Mouse (Mus musculus) forebrain, postnatal 0 days (tissue): ENCODE results near the gene Dnaaf1. TPM values are rescaled to one million over a fixed set of nuclear protein-coding genes. Genes with fewer than 3 reads are reported as not detected.

ENCODE experiments used
- ATAC-seq: fragments of 200-750 bp; cut with Nextera tagmentation; 2 replicates; pipeline ENCODE4 v1.8.0; 2017; ENCODE audit warnings: mild to moderate bottlenecking, moderate library complexity
- DNase-seq: peaks from one replicate; pipeline ENCODE4 v3.0.0-alpha.2; 2015
- H3K27ac ChIP-seq: fragments of 300-500 bp; sonication (generic); 2 replicates; pipeline ENCODE4 v1.5.1; 2014; ENCODE audit warnings: low read depth, mild to moderate bottlenecking, antibody characterized with exemption, low read length, moderate library complexity, mixed read lengths
- H3K27me3 ChIP-seq: fragments of 300-500 bp; sonication (generic); 2 replicates; pipeline ENCODE4 v1.6.1; 2014; ENCODE audit warnings: mild to moderate bottlenecking, low read length, mixed read lengths; ENCODE audit not compliant: insufficient read depth
- H3K36me3 ChIP-seq: fragments of 300-500 bp; sonication (generic); 2 replicates; pipeline ENCODE4 v1.6.1; 2014; ENCODE audit warnings: mild to moderate bottlenecking, moderate library complexity; ENCODE audit not compliant: insufficient read depth
- H3K4me1 ChIP-seq: fragments of 300-500 bp; sonication (generic); 2 replicates; pipeline ENCODE4 v1.6.1; 2014; ENCODE audit warnings: antibody characterized with exemption; ENCODE audit not compliant: insufficient read depth
- H3K4me2 ChIP-seq: fragments of 300-500 bp; sonication (generic); 2 replicates; pipeline ENCODE4 v1.6.1; 2014; ENCODE audit warnings: low read depth, mild to moderate bottlenecking, moderate library complexity
- H3K4me3 ChIP-seq: fragments of 300-500 bp; sonication (generic); 2 replicates; pipeline ENCODE4 v1.5.1; 2014; ENCODE audit warnings: low read depth, low read length, mixed read lengths
- H3K9ac ChIP-seq: fragments of 300-500 bp; sonication (generic); 2 replicates; pipeline ENCODE4 v1.6.1; 2014; ENCODE audit warnings: mild to moderate bottlenecking
- H3K9me3 ChIP-seq: fragments of 300-500 bp; sonication (generic); 2 replicates; pipeline ENCODE4 v1.6.1; 2016; ENCODE audit warnings: low read length
- CTCF ChIP-seq: sonication (generic); IDR thresholded peaks from 2 replicates; pipeline ENCODE4 v1.5.1; 2016; ENCODE audit warnings: antibody characterized with exemption, control low read depth, low read depth
- WGBS: fragments of 180-500 bp; shearing (Covaris S2); extraction: QIAGEN DNeasy Blood & Tissue Kit; methylation state at CpG from one replicate; pipeline ENCODE4 v1.1.7; 2014; 5-methylcytosine and 5-hydroxymethylcytosine counted together
- polyA plus RNA-seq: library from polyadenylated mRNA; unstranded; fragments of >200 nt; fragmentation: Nextera tagmentation; extraction: Ambion mirVana; gene quantifications from 2 replicates; pipeline ENCODE4 v1.2.1, GENCODE M21; 2015
- total RNA-seq: library from RNA; depleted of rRNA; stranded (reverse); fragments of >200 nt; gene quantifications from 2 replicates; pipeline ENCODE4 v1.2.3, GENCODE M21; 2014

The Dnaaf1 gene
- total and polyA plus RNA-seq, 2 experiments from 2014 or later, result 0.98 TPM; not detected in 1

DNA sequence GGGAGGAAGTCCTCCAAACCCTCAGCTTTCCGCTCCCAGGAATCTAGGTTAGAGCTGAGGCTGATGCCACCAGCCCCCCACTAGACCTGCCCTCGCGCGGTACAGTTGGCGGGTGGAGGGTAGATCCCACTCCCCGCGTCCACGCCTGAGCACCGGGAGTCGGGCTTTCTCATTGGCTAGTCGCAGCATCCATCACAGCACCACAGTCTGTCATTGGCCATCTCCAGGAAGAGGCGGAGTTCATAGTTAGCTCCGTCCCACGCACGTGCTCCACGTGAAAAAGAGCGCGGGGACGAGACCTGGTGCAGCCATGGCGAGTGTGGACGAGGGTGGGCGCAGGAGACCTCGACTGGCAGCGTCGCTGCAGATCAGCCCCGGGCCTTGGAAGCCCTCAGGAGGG is 37.4 kb downstream of the Dnaaf1 start, which contains the start of gene Adad2:
Gene Adad2 (plus strand): TSS at position 277 of the 400 bp plus-strand sequence.
- ATAC-seq (no peak), DNase-seq (no peak)
- Histone ChIP-seq H3K27ac (no peak within 1 kb of the TSS), H3K36me3 (no peaks in the 10 kb centered on the region), H3K4me2 (no peak within 1 kb of the TSS), H3K27me3 (no peaks in the 10 kb centered on the region), H3K9me3 (no peaks in the 10 kb centered on the region), H3K9ac (no peak within 1 kb of the TSS), H3K4me1 (no peaks in the 10 kb centered on the region), H3K4me3 (no peak within 1 kb of the TSS)
- no peak for TF ChIP-seq CTCF
- 89% methylated on average over 26 of the region's 26 CpGs for WGBS

DNA sequence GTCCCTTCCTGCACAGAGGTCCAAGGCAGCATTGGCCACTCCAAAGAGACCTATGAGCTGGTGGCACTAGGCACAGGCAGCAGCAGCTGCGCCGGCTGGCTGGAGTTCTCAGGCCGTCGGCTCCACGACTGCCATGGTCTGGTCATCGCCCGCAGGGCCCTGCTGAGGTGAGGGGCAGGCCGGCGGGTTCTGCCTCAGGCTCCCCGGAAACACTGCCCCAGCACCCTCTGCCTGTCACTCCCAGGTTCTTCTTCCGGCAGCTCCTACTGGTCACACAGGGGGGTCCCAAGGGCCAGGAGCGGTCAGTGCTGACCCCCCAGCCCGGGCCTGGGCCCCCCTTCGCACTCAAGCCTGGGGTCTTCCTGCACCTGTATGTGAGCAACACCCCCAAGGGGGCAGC is 40.1 kb downstream of the Dnaaf1 start:
- Histone ChIP-seq H3K9me3 (no peaks in the 10 kb centered on the region), H3K27ac (no peak overlapping the region), H3K4me3 (no peak overlapping the region), H3K9ac (no peak overlapping the region), H3K36me3 (no peaks in the 10 kb centered on the region), H3K4me1 (no peaks in the 10 kb centered on the region), H3K27me3 (no peaks in the 10 kb centered on the region), H3K4me2 (no peak overlapping the region)
- 80% methylated on average over 14 of the region's 14 CpGs for WGBS
- ATAC-seq (no peak), DNase-seq (no peak)
- TF ChIP-seq CTCF, result no peak

DNA sequence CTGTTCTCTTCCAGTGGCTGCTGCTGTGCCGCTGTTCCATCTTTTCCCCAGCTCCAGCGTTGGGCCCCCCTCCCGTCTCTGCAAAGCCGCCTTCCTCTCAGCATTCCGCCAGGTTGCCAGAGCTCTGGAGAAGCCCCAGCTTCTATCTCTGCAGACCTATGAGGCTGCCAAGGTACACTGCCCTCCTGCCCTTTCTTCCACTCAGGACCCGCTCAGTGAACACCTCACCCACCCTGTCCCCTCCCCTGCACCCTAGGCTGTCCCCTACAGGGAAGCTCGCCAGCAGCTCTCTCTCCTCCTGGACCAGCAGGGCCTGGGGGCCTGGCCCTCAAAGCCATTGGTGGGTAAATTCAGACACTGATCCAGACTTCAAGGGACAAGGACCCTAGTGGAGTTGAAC is 41.3 kb downstream of the Dnaaf1 start:
- TF ChIP-seq CTCF, result no peak
- 77% methylated on average over 6 of the region's 7 CpGs for WGBS
- Histone ChIP-seq H3K27me3 (no peaks in the 10 kb centered on the region), H3K4me1 (no peaks in the 10 kb centered on the region), H3K27ac (no peak overlapping the region), H3K4me3 (no peak overlapping the region), H3K9me3 (no peaks in the 10 kb centered on the region), H3K36me3 (no peaks in the 10 kb centered on the region), H3K9ac (no peak overlapping the region), H3K4me2 (no peak overlapping the region)
- ATAC-seq (no peak), DNase-seq (no peak)

DNA sequence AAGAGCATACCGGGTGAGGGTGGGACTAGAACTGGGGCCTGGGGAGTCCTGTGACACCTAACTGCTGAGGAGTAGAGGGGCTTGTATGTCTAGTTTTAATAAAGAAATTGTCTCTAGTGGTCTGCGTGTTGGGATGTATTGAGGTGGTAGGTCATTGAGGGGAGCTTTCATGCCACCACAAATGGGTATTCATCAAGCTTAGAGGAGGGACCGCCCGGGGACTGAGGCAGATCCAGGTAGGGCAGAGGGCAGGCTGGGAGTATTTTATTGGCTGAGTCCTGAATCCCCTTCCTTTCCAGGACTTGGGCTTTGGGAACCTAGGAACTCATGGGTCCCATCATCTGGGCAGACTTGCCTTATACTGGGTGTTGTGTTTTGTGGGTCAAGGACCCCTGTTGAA is 41.8 kb downstream of the Dnaaf1 start:
- no peak overlapping the region for H3K4me3 ChIP-seq
- H3K9me3 ChIP-seq, result no peaks in the 10 kb centered on the region
- H3K27me3 ChIP-seq, result no peaks in the 10 kb centered on the region
- no peak for ATAC-seq
- no peak for DNase-seq
- no peaks in the 10 kb centered on the region for H3K36me3 ChIP-seq
- no peak for TF ChIP-seq CTCF
- H3K9ac ChIP-seq, result no peak overlapping the region
- no peak overlapping the region for H3K4me2 ChIP-seq
- no peaks in the 10 kb centered on the region for H3K4me1 ChIP-seq
- no peak overlapping the region for H3K27ac ChIP-seq
- WGBS, result 88% methylated on average over 4 of the region's 4 CpGs

DNA sequence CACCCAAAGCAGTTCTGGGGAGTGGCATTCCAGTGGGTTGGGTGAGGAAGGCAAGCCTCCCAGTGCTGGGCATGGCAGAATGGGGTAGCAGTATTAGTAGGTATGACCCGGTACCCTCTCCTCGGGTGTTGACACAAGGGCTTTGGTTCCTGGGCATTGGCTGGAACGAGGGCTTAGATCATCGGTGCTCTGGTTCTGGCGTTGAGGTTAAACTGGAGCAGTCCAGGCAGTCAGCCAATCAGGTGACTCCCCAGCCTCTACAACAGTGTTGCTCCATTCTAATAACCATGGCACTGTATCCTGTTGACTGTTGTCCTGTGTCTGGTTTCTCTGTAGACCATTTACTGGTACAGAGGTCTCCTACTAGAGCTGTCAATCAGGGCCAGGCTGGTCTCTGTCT is 42.6 kb downstream of the Dnaaf1 start:
- H3K9ac ChIP-seq, result no peak overlapping the region
- no peak overlapping the region for H3K27ac ChIP-seq
- no peak overlapping the region for H3K4me2 ChIP-seq
- H3K36me3 ChIP-seq, result no peaks in the 10 kb centered on the region
- ATAC-seq (no peak), DNase-seq (no peak)
- no peak for TF ChIP-seq CTCF
- no peaks in the 10 kb centered on the region for H3K9me3 ChIP-seq
- no peaks in the 10 kb centered on the region for H3K27me3 ChIP-seq
- no peaks in the 10 kb centered on the region for H3K4me1 ChIP-seq
- WGBS, result 89% methylated on average over 5 of the region's 5 CpGs
- H3K4me3 ChIP-seq, result no peak overlapping the region

DNA sequence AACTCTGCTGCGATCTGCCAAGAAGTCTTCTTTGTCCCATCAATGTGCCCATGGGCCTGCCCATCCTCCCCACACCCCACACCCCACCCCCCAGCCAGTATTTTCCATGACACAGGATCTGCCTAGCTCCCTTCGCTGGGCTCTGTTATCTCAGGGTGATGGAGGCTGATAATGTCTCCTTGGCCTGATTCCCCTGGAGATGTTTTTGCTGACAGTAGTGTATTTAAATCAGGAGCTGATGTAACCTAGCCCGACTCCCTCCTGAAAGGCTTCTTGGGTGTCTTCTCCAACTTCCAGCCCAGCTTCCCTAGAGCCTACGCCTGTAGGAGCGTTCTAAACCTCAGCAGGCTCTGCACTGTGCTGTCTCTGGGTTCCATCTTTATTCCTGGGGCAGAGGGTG is 43.9 kb downstream of the Dnaaf1 start:
- DNase-seq, result no peak
- no peak overlapping the region for H3K4me3 ChIP-seq
- no peak for ATAC-seq
- TF ChIP-seq CTCF, result no peak
- H3K4me2 ChIP-seq, result no peak overlapping the region
- no peaks in the 10 kb centered on the region for H3K9me3 ChIP-seq
- H3K27me3 ChIP-seq, result no peaks in the 10 kb centered on the region
- no peaks in the 10 kb centered on the region for H3K4me1 ChIP-seq
- H3K36me3 ChIP-seq, result no peaks in the 10 kb centered on the region
- no peak overlapping the region for H3K9ac ChIP-seq
- WGBS, result 65% methylated on average over 5 of the region's 5 CpGs
- H3K27ac ChIP-seq, result no peak overlapping the region

DNA sequence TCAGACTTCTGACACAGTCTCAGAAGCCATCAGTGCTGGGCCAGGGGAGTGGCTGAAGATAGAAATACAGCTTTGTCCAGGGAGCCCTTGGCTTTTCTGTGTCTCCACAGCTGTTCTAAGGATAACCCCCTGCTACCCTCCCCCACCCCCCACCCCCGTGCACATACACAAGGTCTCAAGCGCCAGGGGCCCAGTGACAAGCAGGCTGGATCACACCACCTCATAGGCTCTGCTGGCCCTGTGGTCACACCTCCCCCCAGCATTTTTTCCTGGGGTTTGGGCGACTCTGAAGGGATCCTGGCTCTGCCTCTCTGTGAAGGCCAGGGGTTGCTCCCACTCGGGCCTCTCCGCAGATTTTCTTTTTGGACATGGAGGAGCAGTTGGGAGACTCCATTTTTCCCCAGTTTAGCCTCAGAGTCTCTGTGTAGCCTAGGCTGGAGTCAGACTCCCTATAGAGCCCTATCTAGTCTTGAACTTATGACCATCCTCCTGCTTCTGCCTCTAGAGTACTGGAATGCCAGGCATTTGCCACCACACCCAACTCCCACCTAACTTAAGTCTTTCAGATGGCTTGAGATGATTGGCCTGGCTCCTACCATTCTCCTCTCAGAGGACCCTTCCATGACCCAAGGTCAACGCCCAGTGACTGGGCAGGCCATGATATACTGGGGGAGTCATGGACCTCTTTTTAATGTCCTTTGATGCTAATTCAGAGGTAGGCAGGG is 45.2 kb downstream of the Dnaaf1 start:
- no peak overlapping the region for H3K9ac ChIP-seq
- no peaks in the 10 kb centered on the region for H3K27me3 ChIP-seq
- no peak overlapping the region for H3K27ac ChIP-seq
- H3K36me3 ChIP-seq, result no peaks in the 10 kb centered on the region
- H3K4me2 ChIP-seq, result no peak overlapping the region
- no peaks in the 10 kb centered on the region for H3K9me3 ChIP-seq
- H3K4me1 ChIP-seq, result no peaks in the 10 kb centered on the region
- no peak for DNase-seq
- WGBS, result 75% methylated on average over 6 of the region's 6 CpGs
- H3K4me3 ChIP-seq, result no peak overlapping the region
- no peak for TF ChIP-seq CTCF
- ATAC-seq, result no peak
